Mouse (Mus musculus): ENCODE data around the gene Atad2b.
A peak's percentile ranks its signal among the peaks of the same experiment; 100 is the strongest.
"Not testable (repeated sequence)": the region's sequence is repeated elsewhere in the genome, so short reads cannot be mapped to it uniquely, and the experiment has no call there.

The Atad2b gene

DNA sequence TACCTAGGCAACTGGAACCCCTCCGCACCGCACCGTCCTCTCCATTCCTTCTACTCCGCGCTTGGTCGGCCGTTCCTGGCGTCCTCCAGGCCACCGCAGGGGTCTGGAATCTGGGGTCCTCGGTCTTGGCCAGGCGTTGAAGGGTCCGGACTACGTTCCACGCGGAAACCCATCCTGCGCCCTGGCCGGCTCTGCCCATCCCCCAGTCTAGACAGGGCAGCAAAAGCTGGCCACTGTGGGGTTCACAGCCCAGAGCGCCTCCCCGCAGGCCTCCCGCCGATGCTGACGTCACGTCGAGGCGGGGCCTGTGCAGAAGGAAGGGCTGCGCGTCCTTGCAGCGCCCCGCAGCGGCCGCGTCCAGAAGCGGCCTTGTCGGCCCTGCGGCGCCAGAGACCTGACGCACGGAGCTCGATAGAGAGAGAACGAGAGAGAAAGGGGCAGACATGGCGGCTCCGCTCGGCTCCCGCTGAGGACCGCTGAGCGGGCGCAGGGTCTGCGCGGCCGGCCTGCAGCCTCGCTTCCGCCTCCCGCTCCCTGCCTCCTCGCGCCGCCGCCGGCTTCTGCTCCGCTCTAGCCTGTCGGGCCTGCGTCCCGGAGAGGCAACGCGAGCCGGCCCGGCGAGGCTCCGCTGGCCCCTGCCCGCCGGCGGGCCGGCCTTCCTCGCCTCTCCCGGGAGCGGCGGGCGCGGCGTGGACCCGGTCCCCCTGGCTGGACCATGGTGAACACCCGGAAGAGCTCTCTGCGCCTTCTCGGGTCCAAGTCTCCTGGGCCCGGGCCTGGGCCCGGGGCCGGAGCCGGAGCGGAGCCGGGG is at the start of gene Atad2b:
Atad2b (plus strand) TSS at position 360 of the 811 bp plus-strand sequence.
- peak; percentile 97 for DNase-seq (ENCODE audit: low spot score)

DNA sequence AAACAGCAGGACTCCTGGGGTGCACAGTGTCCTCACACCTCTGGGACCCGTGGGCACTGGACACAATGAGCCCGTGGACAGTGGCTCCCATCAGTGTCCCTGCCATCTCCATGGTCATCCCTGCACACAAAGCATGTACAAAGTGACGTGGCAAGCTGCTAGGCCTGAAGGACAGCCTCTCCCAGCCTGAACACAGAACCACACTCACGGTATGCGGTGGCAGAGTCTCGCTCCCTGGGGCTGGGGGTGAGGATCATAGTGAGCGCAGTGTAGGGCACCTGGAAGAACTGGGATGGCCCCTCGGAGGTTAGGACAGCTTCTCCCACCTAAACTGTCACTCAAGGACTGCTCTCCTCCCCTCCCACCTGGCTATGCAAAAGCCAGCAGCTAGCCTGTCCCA is 48.2 kb upstream of the Atad2b start:
- no peak for DNase-seq (ENCODE audit: low spot score)

DNA sequence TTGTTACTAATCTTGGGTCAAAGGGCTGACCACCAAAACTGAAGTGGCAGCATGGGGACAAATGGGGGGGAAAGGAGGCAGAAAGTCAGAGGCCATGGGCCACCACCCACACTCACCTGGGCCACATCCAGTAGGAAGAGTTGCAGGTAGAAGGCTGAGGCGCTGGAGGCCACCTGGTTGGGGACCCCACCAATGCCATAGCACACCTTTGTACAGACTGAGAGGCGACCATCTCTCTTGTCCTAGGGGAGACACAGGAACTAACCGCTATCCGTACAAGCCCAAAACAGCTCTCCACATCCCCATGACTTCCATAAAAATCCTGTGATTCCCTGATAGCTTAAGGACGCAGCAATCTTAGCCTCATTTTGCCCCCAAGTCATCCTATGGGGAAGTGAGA is 45.9 kb upstream of the Atad2b start:
- DNase-seq (ENCODE audit: low spot score) = no peak

DNA sequence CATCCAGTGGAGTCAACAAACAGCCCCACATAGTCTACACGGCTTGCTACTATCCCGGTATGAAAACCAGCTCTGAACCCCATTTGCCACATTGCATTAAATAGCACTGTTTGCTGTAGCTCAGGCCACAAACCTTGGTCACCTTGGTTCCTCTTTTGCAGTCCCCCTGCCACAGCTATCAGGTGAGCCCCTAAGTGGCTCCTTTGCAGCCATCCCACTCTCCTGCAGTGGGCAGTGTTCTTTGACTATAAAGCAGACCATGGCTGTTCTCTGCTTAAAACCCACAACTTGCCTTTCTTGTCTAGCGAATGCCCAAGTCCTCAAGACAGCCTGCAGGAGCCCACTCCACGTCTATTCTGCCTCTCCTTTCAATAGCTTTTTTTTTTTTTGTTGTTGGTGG is 44.9 kb upstream of the Atad2b start:
- DNase-seq (ENCODE audit: low spot score) = no peak

DNA sequence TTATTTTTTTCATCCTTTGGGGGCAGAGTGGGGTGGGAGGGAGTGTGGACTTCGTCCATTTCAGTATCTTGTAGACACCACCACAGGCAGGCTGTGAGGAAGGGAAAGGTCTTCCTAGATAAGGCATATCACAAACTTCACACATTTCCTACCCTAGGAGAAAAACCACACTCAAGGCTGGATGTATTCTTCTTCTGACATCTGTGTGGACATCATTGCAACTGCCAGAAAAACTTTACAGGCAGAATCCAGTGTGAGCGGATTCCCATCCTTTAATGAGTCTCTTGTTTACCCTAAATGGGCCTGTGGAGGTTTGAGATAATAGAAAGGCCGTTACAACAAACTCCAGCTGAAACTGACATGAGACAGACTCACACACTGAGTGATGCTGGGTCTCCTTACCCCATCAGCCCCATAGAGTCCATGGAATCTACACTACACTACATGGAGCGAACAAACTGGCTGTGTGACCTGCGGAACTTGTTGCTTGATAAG is 44.1 kb upstream of the Atad2b start:
- no peak for DNase-seq (ENCODE audit: low spot score)

DNA sequence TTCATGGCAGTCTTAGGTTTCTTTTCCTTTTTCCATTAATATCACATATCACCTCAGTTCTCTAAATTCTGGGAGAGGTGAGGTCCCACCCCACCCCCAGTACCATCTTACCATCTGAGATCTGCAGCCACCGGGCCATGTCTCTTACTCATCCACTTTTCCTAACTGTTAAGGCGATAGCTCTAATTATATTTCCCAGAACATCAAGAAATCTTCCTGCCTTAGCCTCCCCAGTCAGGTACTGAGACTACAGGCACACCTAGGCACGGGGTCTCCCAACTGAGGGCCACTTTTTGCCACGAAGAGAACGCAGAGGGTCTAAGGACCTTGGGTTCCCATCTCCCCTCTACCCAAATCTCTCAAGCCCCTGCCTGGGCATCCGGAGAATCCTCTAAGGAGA is 43.6 kb upstream of the Atad2b start:
- DNase-seq (ENCODE audit: low spot score) = no peak

DNA sequence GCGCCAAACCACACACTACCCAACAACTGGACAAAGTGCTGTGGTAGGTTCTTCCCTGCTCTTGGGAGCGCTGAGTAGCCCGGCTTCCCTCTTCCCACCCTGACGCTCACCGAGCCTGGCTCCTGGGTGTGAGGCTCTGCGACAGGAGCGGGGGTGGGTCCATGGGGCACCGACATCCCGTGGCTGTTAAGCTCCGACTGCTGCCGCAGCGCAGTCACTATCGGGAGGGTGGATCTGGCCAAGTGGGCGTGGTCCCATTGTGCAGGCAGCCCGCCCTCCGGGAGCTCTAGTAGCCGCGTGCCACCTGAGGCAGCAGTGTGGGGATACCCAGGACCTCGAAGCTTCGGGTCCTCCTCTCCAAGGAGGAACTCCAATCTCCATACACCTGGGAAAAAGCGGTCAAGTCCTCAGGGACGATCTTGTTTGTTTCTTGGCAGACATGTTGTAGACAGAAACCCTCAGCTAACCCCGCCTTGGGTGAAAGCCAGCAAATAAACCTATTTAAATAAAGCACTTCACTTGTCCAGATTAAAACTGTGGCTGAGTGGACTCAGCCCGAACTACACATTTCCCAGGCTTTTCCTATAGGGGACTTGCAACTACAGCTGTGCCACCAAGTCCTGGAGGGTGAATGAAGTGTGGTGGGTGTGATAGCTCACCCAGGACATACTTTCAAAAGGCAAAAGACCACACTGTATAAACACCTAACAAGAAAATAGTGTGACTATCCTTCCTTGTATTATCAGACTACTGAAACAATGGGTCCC is 42.8 kb upstream of the Atad2b start, which contains the start of gene Mfsd2b:
Mfsd2b (minus strand) TSS at position 199 of the 767 bp plus-strand sequence.
- DNase-seq (ENCODE audit: low spot score) = peak; percentile 30

DNA sequence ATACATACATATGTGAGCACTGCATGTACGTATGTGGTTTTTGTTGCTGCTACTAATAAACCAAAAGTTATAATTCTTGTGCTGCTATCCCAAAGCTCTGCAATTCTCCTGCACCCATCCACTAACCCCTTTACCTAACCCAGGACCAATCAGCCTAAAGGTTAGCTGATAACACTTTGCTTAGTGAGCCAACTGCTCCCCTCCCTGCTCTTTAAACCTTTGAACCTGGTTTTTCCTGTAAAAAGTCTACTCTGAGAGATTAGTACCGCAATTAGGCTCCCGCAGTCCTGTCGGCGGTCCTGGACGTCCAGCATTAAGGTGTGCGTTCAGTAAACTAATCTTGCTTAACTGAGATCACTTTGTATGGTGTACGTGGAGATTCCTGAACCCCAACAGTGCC is 41.5 kb upstream of the Atad2b start:
- no peak for DNase-seq (ENCODE audit: low spot score)

DNA sequence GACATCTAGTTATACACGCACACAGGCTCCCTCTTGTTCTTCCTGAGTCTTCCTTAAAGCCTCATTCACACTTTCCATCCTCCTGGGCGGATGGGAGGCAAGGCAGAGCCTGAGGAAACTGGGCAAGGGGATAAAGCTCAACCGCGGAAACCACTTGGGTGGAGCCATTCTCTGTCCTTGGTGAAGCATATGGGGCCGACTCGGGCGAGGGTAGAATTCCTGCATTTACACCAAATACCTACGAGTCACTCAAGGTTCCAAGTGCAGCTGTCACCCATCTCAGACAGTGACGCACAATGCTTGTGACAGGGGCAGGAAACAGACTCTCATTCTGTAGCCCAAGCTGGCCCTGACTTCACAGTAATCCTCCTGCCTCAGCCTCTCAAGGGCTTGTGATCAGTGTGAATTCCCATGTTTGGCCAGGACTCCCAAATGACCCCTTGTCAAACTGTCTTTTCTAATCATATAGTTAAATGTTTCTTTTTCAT is 38.8 kb upstream of the Atad2b start:
- DNase-seq (ENCODE audit: low spot score) = no peak

DNA sequence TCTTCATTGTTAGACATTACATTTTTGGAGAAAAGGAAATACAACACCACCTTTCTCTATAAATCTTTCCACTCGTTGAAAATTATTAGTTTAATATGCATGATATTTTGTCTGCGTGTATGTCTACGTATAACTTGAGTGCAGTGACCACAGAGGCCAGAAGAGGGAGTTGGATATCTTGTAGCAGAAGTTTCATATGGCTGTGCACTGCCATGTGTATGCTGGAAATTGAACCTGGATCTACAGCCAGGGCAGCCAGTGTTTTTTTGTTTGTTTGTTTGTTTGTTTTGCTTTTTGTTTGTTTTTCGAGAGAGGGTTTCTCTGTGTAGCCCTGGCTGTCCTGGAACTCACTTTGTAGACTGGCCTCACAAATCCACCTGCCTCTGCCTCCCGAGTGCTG is 38.1 kb upstream of the Atad2b start:
- DNase-seq (ENCODE audit: low spot score) = no peak

- DNase-seq (ENCODE audit: low spot score) = no peak
Observed at GRCm38 (mm10) chr12:4882086-4882485, 35.1 kb upstream of the Atad2b start.

DNA sequence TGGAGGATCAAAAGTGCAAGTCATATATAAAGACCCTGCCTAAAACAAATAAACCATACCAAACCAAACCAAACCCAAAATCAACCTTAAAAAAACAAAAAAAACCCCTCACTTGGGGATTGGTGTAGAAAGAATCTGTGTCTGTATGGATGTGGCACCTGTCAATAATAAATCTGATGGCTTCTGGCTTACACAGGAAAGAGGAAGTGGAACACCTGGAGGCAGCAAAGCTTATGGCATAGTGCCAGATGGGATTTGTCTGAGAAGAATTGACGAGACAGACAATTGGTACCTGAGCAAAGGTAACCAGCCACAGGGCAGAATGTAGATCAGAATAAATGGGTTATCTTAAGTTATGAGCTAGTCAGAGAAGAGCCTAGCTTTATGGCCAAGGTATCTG is 32.1 kb upstream of the Atad2b start:
- no peak for DNase-seq (ENCODE audit: low spot score)

GRCm38 (mm10) chr12:4886581-4886980 is 30.6 kb upstream of the Atad2b start:
- not testable (repeated sequence) for DNase-seq (ENCODE audit: low spot score)

- DNase-seq (ENCODE audit: low spot score) = no peak
Observed at GRCm38 (mm10) chr12:4888739-4889138, 28.4 kb upstream of the Atad2b start.

- no peak for DNase-seq (ENCODE audit: low spot score)
Observed at GRCm38 (mm10) chr12:4889251-4889650, 27.9 kb upstream of the Atad2b start.

DNA sequence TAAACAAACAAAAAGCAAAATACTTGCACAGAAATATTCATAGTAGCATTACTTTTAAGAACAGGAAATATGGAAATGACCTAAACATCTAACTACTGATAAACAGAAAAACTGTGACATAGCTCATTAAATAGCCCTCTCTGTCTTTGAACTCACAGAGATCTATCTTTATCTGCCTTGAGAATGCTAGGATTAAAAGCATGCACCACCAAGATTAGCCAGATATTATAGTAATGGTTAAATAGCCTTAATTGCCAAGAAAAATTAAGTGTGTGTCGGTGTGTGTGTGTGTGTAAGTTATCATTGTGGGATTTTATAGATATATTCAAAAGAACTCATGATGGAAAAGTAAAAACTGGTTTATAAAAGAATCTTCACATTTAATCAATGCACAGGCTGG is 27.3 kb upstream of the Atad2b start:
- DNase-seq (ENCODE audit: low spot score) = no peak

DNA sequence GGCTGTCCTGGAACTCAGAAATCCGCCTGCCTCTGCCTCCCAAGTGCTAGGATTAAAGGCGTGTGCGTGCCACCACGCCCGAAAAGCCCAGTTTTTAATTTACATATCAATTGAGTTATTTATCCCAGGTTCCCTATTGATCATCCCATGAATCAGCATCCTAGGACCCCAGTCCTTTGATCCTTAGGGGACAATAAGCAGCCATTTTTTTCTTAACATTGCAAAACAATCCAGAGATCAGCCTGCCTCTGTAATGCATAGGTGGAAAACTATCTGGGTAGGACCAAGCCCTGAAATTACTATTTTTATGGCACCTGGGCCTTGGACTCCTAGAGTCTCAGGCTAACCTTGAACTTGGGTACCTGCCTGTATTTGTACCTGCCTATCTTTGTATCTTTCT is 19.1 kb upstream of the Atad2b start:
- no peak for DNase-seq (ENCODE audit: low spot score)

DNA sequence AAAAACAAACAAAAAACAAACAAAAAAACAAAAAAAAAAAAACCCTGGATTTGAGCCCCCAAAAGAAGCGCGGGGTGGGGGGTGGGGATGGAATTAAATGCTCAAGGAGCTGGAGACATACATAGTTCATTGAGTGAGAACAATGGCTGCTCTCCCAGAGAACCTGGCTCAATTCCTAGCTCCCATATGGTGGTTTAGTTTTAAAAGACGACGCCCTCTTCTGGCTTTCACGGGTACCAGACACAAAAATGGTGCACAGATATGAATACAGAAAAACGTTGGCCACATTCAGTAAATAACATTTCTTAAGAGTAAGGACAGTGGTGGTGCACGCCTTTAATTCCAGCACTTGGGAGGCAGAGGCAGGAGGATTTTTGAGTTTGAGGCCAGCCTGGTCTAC is 11.2 kb upstream of the Atad2b start:
- DNase-seq (ENCODE audit: low spot score) = no peak

DNA sequence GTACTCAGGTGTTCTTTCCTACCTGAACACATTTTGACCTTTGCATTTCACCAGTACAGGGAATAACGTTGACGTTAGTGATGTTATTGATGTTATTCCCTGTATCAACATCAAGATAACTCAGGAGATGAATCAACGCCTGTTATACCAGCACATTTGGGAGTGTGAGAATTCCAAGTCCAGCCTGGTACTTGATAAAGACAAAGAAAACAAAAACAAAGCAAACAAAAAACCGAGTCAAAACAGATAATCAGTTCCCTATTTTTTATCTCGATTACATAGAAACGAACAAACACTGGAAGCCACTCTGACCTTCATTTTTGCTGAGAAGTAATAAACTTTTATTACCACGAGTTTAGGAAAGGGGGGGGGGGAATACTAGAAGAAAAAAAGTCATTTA is 10.7 kb upstream of the Atad2b start:
- no peak for DNase-seq (ENCODE audit: low spot score)

GRCm38 (mm10) chr12:4906951-4907906 is 9.9 kb upstream of the Atad2b start, which contains the start of gene Ubxn2a:
Gene Ubxn2a (minus strand): TSS chr12:4907705.
- peak; percentile 95 for DNase-seq (ENCODE audit: low spot score)

GRCm38 (mm10) chr12:4908391-4908790 is 8.8 kb upstream of the Atad2b start:
- DNase-seq (ENCODE audit: low spot score) = no peak

DNA sequence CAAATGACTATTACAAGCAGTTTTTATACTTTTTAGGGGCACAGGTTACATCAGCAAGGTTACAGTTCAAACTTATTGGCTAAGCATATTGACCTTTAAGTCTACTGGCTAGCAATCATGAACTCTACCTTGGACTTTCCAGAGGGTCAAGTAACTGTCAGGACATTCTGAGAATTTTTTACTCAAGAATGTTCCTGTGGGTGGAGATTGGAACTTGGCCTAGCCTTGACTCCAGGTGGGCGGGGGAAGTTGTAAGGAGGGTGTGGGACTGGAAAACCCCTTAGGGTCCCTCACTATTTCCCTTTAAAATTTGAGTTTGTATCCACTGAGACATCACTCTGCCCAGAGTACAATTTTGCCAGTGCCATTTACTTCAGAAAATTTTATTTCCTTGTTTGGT is 6.7 kb upstream of the Atad2b start:
- DNase-seq (ENCODE audit: low spot score) = not testable (repeated sequence)

All from layer of hippocampus, adult 11-12 months (tissue).